Mouse (Mus musculus): ENCODE data around the gene Nbea.

Gene Nbea

GRCm38 (mm10) chr3:56034596-56034995 lies 148.9 kb downstream of the Nbea start:
- WGBS: 71% methylated on average over 3 of the region's 3 CpGs

- WGBS: 88% methylated on average over 3 of the region's 3 CpGs
Observed at GRCm38 (mm10) chr3:56018494-56018893, 165.0 kb downstream of the Nbea start.

GRCm38 (mm10) chr3:56011132-56011531 lies 172.4 kb downstream of the Nbea start:
- WGBS: 43% methylated on average over 3 of the region's 3 CpGs

- 21% methylated on average over 2 of the region's 2 CpGs for WGBS
Observed at GRCm38 (mm10) chr3:56007991-56008390, 175.5 kb downstream of the Nbea start.

- WGBS: 0% methylated on average over 1 of the region's 1 CpGs
Observed at GRCm38 (mm10) chr3:56000259-56000658, 183.2 kb downstream of the Nbea start.

GRCm38 (mm10) chr3:55978361-55978760 lies 205.1 kb downstream of the Nbea start:
- 95% methylated on average over 2 of the region's 2 CpGs for WGBS

GRCm38 (mm10) chr3:55976986-55977385 lies 206.5 kb downstream of the Nbea start:
- WGBS: 96% methylated on average over 14 of the region's 14 CpGs

- WGBS: 58% methylated on average over 10 of the region's 10 CpGs
Observed at GRCm38 (mm10) chr3:55965723-55966156, 217.8 kb downstream of the Nbea start.

- 90% methylated on average over 8 of the region's 8 CpGs for WGBS
Observed at GRCm38 (mm10) chr3:55963032-55963431, 220.5 kb downstream of the Nbea start.

GRCm38 (mm10) chr3:55949994-55950393 lies 233.5 kb downstream of the Nbea start:
- WGBS: 72% methylated on average over 5 of the region's 5 CpGs

GRCm38 (mm10) chr3:55949148-55949547 lies 234.4 kb downstream of the Nbea start:
- 97% methylated on average over 2 of the region's 2 CpGs for WGBS

- 91% methylated on average over 2 of the region's 2 CpGs for WGBS
Observed at GRCm38 (mm10) chr3:55927343-55927742, 256.2 kb downstream of the Nbea start.

- 67% methylated on average over 1 of the region's 1 CpGs for WGBS
Observed at GRCm38 (mm10) chr3:55909290-55909689, 274.2 kb downstream of the Nbea start.

GRCm38 (mm10) chr3:55890574-55890973 lies 292.9 kb downstream of the Nbea start:
- 92% methylated on average over 5 of the region's 5 CpGs for WGBS

GRCm38 (mm10) chr3:55889227-55889626 lies 294.3 kb downstream of the Nbea start:
- 42% methylated on average over 4 of the region's 4 CpGs for WGBS

GRCm38 (mm10) chr3:55887829-55888210 lies 295.7 kb downstream of the Nbea start:
- WGBS: 82% methylated on average over 2 of the region's 2 CpGs

GRCm38 (mm10) chr3:55887193-55887828 lies 296.2 kb downstream of the Nbea start:
- WGBS: 81% methylated on average over 10 of the region's 10 CpGs

GRCm38 (mm10) chr3:55872944-55873924 lies 310.3 kb downstream of the Nbea start:
- 62% methylated on average over 5 of the region's 5 CpGs for WGBS

- WGBS: 65% methylated on average over 7 of the region's 7 CpGs
Observed at GRCm38 (mm10) chr3:55852488-55852887, 331.0 kb downstream of the Nbea start.

- WGBS: 77% methylated on average over 1 of the region's 1 CpGs
Observed at GRCm38 (mm10) chr3:55847115-55847514, 336.4 kb downstream of the Nbea start.

GRCm38 (mm10) chr3:55837188-55837587 lies 346.3 kb downstream of the Nbea start:
- 88% methylated on average over 3 of the region's 3 CpGs for WGBS

GRCm38 (mm10) chr3:55835207-55835606 lies 348.3 kb downstream of the Nbea start:
- WGBS: 65% methylated on average over 4 of the region's 4 CpGs

GRCm38 (mm10) chr3:55830226-55830625 lies 353.3 kb downstream of the Nbea start:
- 84% methylated on average over 5 of the region's 5 CpGs for WGBS

All from cerebral cortex, adult 2 months (tissue).